Mouse (Mus musculus): ENCODE results near the gene Chmp1a. TPM values are rescaled to one million over a fixed set of nuclear protein-coding genes. Genes with fewer than 3 reads are reported as not detected.
A peak's percentile ranks its signal among the peaks of the same experiment; 100 is the strongest.

Chmp1a gene
- polyA plus RNA-seq, 1 experiment, result 114 TPM

GRCm38 (mm10) chr8:123235520-123236497, 23.2 kb upstream of the Chmp1a start, which contains the start of gene Spata2l:
TSS of gene Spata2l (minus strand) at chr8:123236233.
- no peaks in the 10 kb centered on the region for H3K27me3 ChIP-seq (ENCODE audit: control insufficient read depth, insufficient read depth, insufficient read length)
- no peaks in the 10 kb centered on the region for H3K79me2 ChIP-seq (ENCODE audit: control insufficient read depth, insufficient read depth)
- peak within 1 kb of the TSS; percentile 1 for H3ac ChIP-seq (ENCODE audit: control insufficient read depth, insufficient read length)
- peak within 1 kb of the TSS; percentile 23 for H3K4me3 ChIP-seq
- no peak for TF ChIP-seq MYOD1 (IDR thresholded peaks at IDR 0.05; ENCODE audit: control insufficient read depth in 1 of 3, insufficient read length in 2 of 3, low read depth in 2 of 3)
- TF ChIP-seq POLR2AphosphoS2 (IDR thresholded peaks at IDR 0.05; ENCODE audit: insufficient read length, low read depth), result peak; percentile 18
- peak; percentile 28 for TF ChIP-seq POLR2A (IDR thresholded peaks at IDR 0.05; ENCODE audit: insufficient read length, low read depth)
- peak within 1 kb of the TSS; percentile 79 for H3K4me2 ChIP-seq (ENCODE audit: low read depth)
- H3K36me3 ChIP-seq (ENCODE audit: control insufficient read depth, insufficient read depth), result no peaks in the 10 kb centered on the region

DNA sequence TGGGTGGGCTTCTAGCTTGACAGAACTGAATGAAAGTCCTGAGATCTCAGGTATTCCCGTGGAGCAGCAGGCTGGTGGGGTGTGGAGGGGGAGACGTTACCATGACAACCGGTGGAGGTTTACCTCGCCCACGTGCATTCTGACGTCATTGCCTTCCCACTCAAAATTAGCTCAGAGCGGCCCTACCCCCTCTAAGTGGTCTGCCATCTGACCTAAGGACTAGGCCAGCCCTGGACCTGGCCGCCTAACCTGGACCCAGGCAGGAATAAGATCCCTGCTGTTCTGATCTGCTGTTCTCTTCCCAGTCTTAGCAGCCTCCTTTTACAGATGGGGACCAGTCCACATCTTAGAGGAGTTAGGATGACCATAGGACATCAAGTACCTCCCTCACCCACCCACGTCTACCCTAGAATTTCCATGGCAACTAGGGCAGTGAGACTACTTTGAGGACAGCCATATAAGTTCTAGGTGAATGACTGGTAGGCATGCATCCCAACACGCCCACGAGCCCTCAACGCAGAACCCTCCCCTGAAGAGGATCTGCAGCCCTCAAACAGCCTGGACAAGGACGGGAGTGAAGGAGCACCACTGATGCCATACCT, 22.5 kb upstream of the Chmp1a start:
- no peak overlapping the region for H3ac ChIP-seq (ENCODE audit: control insufficient read depth, insufficient read length)
- H3K79me2 ChIP-seq (ENCODE audit: control insufficient read depth, insufficient read depth), result no peaks in the 10 kb centered on the region
- no peaks in the 10 kb centered on the region for H3K36me3 ChIP-seq (ENCODE audit: control insufficient read depth, insufficient read depth)
- peak overlapping the region; percentile 79 for H3K4me2 ChIP-seq (ENCODE audit: low read depth)
- TF ChIP-seq MAX (IDR thresholded peaks at IDR 0.05; ENCODE audit: low read depth), result no peak
- TF ChIP-seq POLR2A (IDR thresholded peaks at IDR 0.05; ENCODE audit: insufficient read length, low read depth), result no peak
- TF ChIP-seq POLR2AphosphoS2 (IDR thresholded peaks at IDR 0.05; ENCODE audit: insufficient read length, low read depth), result peak; percentile 72
- H3K27me3 ChIP-seq (ENCODE audit: control insufficient read depth, insufficient read depth, insufficient read length), result no peaks in the 10 kb centered on the region
- peak overlapping the region; percentile 23 for H3K4me3 ChIP-seq

DNA sequence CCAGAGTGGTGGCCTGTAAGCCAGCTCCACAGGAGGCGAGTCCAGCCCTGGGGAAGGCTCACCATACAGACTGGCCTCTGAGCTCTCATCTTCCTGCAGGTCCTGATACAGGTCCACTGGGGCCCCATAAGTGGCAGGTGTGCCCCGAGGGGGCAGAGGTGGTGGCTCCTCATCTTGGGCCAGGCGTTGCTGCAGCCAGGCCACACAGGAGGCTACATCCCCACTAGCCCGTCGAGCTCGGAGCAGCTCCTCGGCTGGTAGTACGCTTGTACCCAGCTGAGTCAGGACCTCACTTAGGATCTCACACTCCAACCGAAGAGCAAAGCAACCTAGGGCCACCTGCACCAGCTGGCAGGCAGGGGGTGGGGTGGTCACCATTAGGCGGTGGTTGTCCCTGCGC, 21.2 kb upstream of the Chmp1a start:
- Histone ChIP-seq H3K4me3 (no peak overlapping the region), H3K27me3 (ENCODE audit: control insufficient read depth, insufficient read depth, insufficient read length) (no peaks in the 10 kb centered on the region), H3K4me2 (ENCODE audit: low read depth) (no peak overlapping the region), H3K79me2 (ENCODE audit: control insufficient read depth, insufficient read depth) (no peaks in the 10 kb centered on the region), H3K36me3 (ENCODE audit: control insufficient read depth, insufficient read depth) (no peaks in the 10 kb centered on the region), H3ac (ENCODE audit: control insufficient read depth, insufficient read length) (no peak overlapping the region)
- TF ChIP-seq POLR2A (IDR thresholded peaks at IDR 0.05; ENCODE audit: insufficient read length, low read depth) (no peak), POLR2AphosphoS2 (IDR thresholded peaks at IDR 0.05; ENCODE audit: insufficient read length, low read depth) (peak; percentile 3), MAX (IDR thresholded peaks at IDR 0.05; ENCODE audit: low read depth) (no peak)

- Histone ChIP-seq H3K4me3 (no peak overlapping the region), H3K4me2 (ENCODE audit: low read depth) (no peak overlapping the region), H3K36me3 (ENCODE audit: control insufficient read depth, insufficient read depth) (no peaks in the 10 kb centered on the region), H3ac (ENCODE audit: control insufficient read depth, insufficient read length) (no peak overlapping the region), H3K79me2 (ENCODE audit: control insufficient read depth, insufficient read depth) (no peaks in the 10 kb centered on the region), H3K27me3 (ENCODE audit: control insufficient read depth, insufficient read depth, insufficient read length) (no peaks in the 10 kb centered on the region)
- TF ChIP-seq MYOG (IDR thresholded peaks at IDR 0.05; ENCODE audit: control insufficient read depth in 1 of 3, insufficient read depth in 1 of 3, insufficient read length in 2 of 3, low read depth in 2 of 3) (peak in 2 of 3 experiments; percentile 95 to 97), TCF12 (IDR thresholded peaks at IDR 0.05; ENCODE audit: insufficient read depth, poor library complexity, severe bottlenecking) (no peak), USF1 (IDR thresholded peaks at IDR 0.05; ENCODE audit: low read depth) (no peak), POLR2AphosphoS2 (IDR thresholded peaks at IDR 0.05; ENCODE audit: insufficient read length, low read depth) (peak; percentile 91), REST (IDR thresholded peaks at IDR 0.05; ENCODE audit: insufficient read depth, insufficient read length) (no peak), MYOD1 (IDR thresholded peaks at IDR 0.05; ENCODE audit: control insufficient read depth in 1 of 3, insufficient read length in 2 of 3, low read depth in 2 of 3) (peak in 2 of 3 experiments; percentile 93), POLR2A (IDR thresholded peaks at IDR 0.05; ENCODE audit: insufficient read length, low read depth) (peak; percentile 39), CEBPB (IDR thresholded peaks at IDR 0.05; ENCODE audit: insufficient read depth, poor library complexity, severe bottlenecking) (no peak), MAX (IDR thresholded peaks at IDR 0.05; ENCODE audit: low read depth) (no peak), TCF3 (IDR thresholded peaks at IDR 0.05; ENCODE audit: insufficient read length, low read depth) (peak; percentile 71), SRF (IDR thresholded peaks at IDR 0.05; ENCODE audit: control insufficient read depth, insufficient read length, low read depth) (no peak), E2F4 (IDR thresholded peaks at IDR 0.05; ENCODE audit: insufficient read depth) (no peak)
Measured at GRCm38 (mm10) chr8:123233300-123233699, 20.7 kb upstream of the Chmp1a start.

DNA sequence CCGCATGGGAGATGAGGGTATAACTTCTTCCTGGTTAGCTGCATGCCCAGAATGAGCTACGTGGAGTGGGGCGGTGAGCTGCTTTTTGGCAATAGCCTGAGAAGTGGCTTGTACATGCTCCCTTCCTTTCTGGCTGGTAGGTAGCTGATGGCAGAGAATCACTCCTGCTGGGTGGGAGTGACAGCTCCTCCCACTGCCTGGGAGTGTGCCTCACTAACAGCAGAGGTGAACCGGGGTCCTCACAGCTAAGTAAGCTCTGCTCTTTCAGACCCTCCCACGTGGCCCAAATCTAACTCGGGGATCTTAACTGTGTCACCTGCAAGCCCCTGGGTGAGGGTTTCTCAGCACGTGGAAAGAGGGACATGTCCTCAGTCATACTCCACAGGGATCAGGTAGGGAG, 20.0 kb upstream of the Chmp1a start:
- Histone ChIP-seq H3ac (ENCODE audit: control insufficient read depth, insufficient read length) (no peak overlapping the region), H3K36me3 (ENCODE audit: control insufficient read depth, insufficient read depth) (no peaks in the 10 kb centered on the region), H3K4me2 (ENCODE audit: low read depth) (no peak overlapping the region), H3K79me2 (ENCODE audit: control insufficient read depth, insufficient read depth) (no peaks in the 10 kb centered on the region), H3K4me3 (no peak overlapping the region), H3K27me3 (ENCODE audit: control insufficient read depth, insufficient read depth, insufficient read length) (no peaks in the 10 kb centered on the region)
- TF ChIP-seq POLR2AphosphoS2 (IDR thresholded peaks at IDR 0.05; ENCODE audit: insufficient read length, low read depth), result peak; percentile 37
- TF ChIP-seq E2F4 (IDR thresholded peaks at IDR 0.05; ENCODE audit: insufficient read depth), result no peak

Data from myocyte (in vitro differentiated cells).